Mouse (Mus musculus) ovary, postnatal 14 days (tissue): ENCODE measurements around the gene Herc4.

Experiments used
- DNase-seq: peaks from one replicate; pipeline ENCODE4 v3.0.0; 2022; ENCODE audit warnings: low spot score

Herc4 gene

GRCm38 (mm10) chr10:63248421-63248820, 4.8 kb downstream of the Herc4 start:
- DNase-seq: no peak

GRCm38 (mm10) chr10:63258696-63259095, 15.1 kb downstream of the Herc4 start:
- DNase-seq: no peak

- DNase-seq: no peak
These were observed 15.7 kb downstream of the Herc4 start for GRCm38 (mm10) chr10:63259340-63259739.

- no peak for DNase-seq
These were observed 24.3 kb downstream of the Herc4 start for GRCm38 (mm10) chr10:63267941-63268340.

- DNase-seq: no peak
These were observed 28.8 kb downstream of the Herc4 start for GRCm38 (mm10) chr10:63272401-63272800.

GRCm38 (mm10) chr10:63272868-63273267, 29.3 kb downstream of the Herc4 start:
- no peak for DNase-seq

- DNase-seq: no peak
These were observed 33.4 kb downstream of the Herc4 start for GRCm38 (mm10) chr10:63277010-63277409.

GRCm38 (mm10) chr10:63279851-63280250, 36.2 kb downstream of the Herc4 start:
- no peak for DNase-seq

- no peak for DNase-seq
These were observed 38.8 kb downstream of the Herc4 start for GRCm38 (mm10) chr10:63282417-63282816.

GRCm38 (mm10) chr10:63282846-63283245, 39.2 kb downstream of the Herc4 start:
- no peak for DNase-seq

- no peak for DNase-seq
These were observed 58.7 kb downstream of the Herc4 start for GRCm38 (mm10) chr10:63302356-63302755.

- DNase-seq: peak; percentile 66
These were observed 65.2 kb downstream of the Herc4 start for GRCm38 (mm10) chr10:63308582-63309366.

- DNase-seq: no peak
These were observed 70.1 kb downstream of the Herc4 start for GRCm38 (mm10) chr10:63313726-63314125.

GRCm38 (mm10) chr10:63327091-63327490, 83.5 kb downstream of the Herc4 start:
- no peak for DNase-seq

- no peak for DNase-seq
These were observed 93.3 kb downstream of the Herc4 start for GRCm38 (mm10) chr10:63336901-63337300.

- DNase-seq: no peak
These were observed 93.7 kb downstream of the Herc4 start for GRCm38 (mm10) chr10:63337326-63337725.

GRCm38 (mm10) chr10:63337951-63338836, 94.6 kb downstream of the Herc4 start:
- DNase-seq: peak; percentile 34

GRCm38 (mm10) chr10:63338914-63339643, 95.5 kb downstream of the Herc4 start:
- DNase-seq: peak; percentile 87

- DNase-seq: no peak
These were observed 97.7 kb downstream of the Herc4 start for GRCm38 (mm10) chr10:63341351-63341750.

GRCm38 (mm10) chr10:63344751-63345150, 101.1 kb downstream of the Herc4 start:
- no peak for DNase-seq

- no peak for DNase-seq
These were observed 104.7 kb downstream of the Herc4 start for GRCm38 (mm10) chr10:63348291-63348690.

- DNase-seq: no peak
These were observed 107.1 kb downstream of the Herc4 start for GRCm38 (mm10) chr10:63350666-63351065.
